Mouse (Mus musculus): Measurements from ENCODE around the gene Spsb2. TPM values are rescaled to one million over a fixed set of nuclear protein-coding genes. Genes with fewer than 3 reads are reported as not detected.
"Not testable (repeated sequence)": the region's sequence is repeated elsewhere in the genome, so short reads cannot be mapped to it uniquely, and the experiment has no call there.

Gene Spsb2
- polyA plus RNA-seq, 1 experiment = 12.1 TPM

DNA sequence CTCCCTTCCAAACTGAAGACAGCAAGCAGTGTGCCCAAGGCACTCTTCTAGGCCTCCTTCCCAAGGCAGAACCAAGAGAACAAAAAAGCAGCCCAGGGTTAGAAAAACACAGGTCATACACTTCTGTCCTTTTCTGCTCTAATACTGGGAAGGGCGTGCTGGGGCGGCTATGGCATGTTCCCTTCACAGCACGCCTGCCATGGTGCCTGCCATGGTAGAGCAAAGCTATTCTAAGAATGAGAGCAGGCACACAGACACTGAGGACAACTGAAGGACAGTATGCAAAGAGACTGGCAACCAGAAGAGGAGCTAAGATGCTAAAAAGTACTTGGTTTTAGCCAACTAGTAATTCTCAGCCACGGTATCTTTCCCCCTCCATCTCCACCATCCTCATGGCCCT is 13.6 kb downstream of the Spsb2 start:
- TF ChIP-seq CTCF (IDR thresholded peaks at IDR 0.05; ENCODE audit: borderline replicate concordance, insufficient read depth, low read depth, low read length) (no peak), POLR2A (IDR thresholded peaks at IDR 0.05; ENCODE audit: borderline replicate concordance, insufficient read depth, low read length) (no peak)
- Histone ChIP-seq H3K4me3 (replicated peaks; ENCODE audit: insufficient read depth, low read depth, low read length) (no peak overlapping the region), H3K4me1 (ENCODE audit: control insufficient read depth, insufficient read depth, low read length) (no peaks in the 10 kb centered on the region), H3K27me3 (ENCODE audit: control insufficient read depth, insufficient read depth, low read length) (no peaks in the 10 kb centered on the region), H3K27ac (ENCODE audit: insufficient read depth, low read length) (no peak overlapping the region)
- DNase-seq = no peak
- WGBS = 98% methylated on average over 4 of the region's 4 CpGs

DNA sequence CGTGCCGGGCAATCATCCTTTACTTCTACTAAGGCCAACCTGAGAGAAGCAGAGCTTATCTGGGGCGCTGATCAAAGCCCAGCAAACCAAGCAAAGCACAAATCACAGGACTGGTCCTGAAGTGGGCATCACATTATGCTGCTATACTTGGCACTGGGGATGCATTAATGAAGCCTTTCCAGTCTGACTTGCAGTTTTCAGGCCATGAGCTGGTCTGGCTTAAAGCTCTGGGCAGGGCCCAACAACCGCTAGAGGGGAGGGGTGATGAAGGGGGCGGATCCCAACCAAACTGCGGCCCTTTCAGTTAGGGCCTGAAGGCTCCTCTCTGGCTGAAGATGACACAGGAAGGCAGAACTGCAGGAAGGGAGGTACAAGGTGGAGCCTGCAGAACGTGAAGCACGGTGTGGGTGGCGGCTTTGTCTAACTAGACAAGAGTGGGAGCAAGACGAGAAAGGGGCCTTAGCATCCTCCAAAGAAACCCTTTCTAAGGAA is 19.7 kb downstream of the Spsb2 start:
- TF ChIP-seq CTCF (IDR thresholded peaks at IDR 0.05; ENCODE audit: borderline replicate concordance, insufficient read depth, low read depth, low read length) (no peak), POLR2A (IDR thresholded peaks at IDR 0.05; ENCODE audit: borderline replicate concordance, insufficient read depth, low read length) (no peak)
- Histone ChIP-seq H3K4me1 (ENCODE audit: control insufficient read depth, insufficient read depth, low read length) (no peaks in the 10 kb centered on the region), H3K4me3 (replicated peaks; ENCODE audit: insufficient read depth, low read depth, low read length) (peak overlapping the region; percentile 66), H3K27ac (ENCODE audit: insufficient read depth, low read length) (no peak overlapping the region; the same call in 1 of the 2 replicates), H3K27me3 (ENCODE audit: control insufficient read depth, insufficient read depth, low read length) (no peaks in the 10 kb centered on the region)
- DNase-seq = peak; percentile 49 to 51
- 15% methylated on average over 10 of the region's 10 CpGs for WGBS

DNA sequence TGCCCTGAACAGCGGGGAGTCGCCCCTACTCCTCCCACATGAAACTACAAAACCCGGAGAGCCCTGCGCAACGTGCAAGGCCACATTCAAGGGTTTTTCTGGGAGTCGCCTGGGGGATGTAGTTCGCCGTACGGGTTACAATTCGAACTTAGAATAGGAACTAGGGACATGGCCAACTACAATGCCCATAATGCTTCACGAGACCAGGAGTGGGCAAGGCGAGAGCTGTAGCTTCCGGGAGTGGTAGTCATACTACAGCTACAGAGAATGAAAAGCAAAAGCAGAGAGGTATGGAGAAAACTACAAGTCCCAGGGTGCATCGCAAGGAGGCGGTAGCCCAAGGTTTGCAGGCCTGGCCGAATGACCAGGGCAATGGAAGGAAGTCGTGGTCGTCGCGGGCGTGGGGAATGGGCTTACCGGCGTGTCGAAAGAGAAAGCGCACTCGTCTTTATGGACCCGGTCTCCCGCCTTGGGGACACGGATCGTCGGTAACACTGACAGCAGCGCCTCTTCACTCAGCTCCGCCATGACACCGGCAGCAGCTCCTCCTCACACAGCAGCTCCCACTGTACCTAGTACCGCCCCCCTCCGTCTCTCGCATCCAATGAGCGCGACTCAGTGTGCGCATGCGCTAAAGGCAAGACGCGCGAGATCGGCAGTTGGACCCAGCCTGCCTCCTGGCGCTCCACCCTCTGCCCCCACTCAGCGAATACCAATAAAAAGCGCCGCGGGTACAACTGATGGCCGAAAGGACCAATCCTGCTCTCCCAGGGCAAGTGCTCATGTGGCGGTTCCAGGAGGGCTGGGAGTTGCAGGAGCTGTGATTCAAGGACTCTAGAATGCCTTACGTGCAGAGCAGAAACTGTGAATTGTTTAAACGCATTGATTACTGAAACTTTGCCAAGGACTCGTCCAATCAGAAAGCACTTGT is 20.7 kb downstream of the Spsb2 start, which contains the start of the genes Usp5 and Cdca3:
Usp5 (minus strand) TSS at position 617 of the 931 bp plus-strand sequence.
Cdca3 (plus strand) TSS at position 680 of the 931 bp plus-strand sequence.
- no peaks in the 10 kb centered on the region for H3K27me3 ChIP-seq (ENCODE audit: control insufficient read depth, insufficient read depth, low read length)
- peak within 1 kb of the TSS; percentile 85 for H3K4me3 ChIP-seq (replicated peaks; ENCODE audit: insufficient read depth, low read depth, low read length)
- TF ChIP-seq POLR2A (IDR thresholded peaks at IDR 0.05; ENCODE audit: borderline replicate concordance, insufficient read depth, low read length) (peak; percentile 86), CTCF (IDR thresholded peaks at IDR 0.05; ENCODE audit: borderline replicate concordance, insufficient read depth, low read depth, low read length) (no peak)
- H3K27ac ChIP-seq (ENCODE audit: insufficient read depth, low read length) = peak within 1 kb of the TSS; percentile 79
- WGBS = under 1% methylated on average over 55 of the region's 55 CpGs
- H3K4me1 ChIP-seq (ENCODE audit: control insufficient read depth, insufficient read depth, low read length) = no peaks in the 10 kb centered on the region
- DNase-seq = peak; percentile 99 to 100

- TF ChIP-seq POLR2A (IDR thresholded peaks at IDR 0.05; ENCODE audit: borderline replicate concordance, insufficient read depth, low read length) (0 out of 2 replicates have a peak, but pooled peaks have one; percentile 29), CTCF (IDR thresholded peaks at IDR 0.05; ENCODE audit: borderline replicate concordance, insufficient read depth, low read depth, low read length) (no peak)
- peak overlapping the region; percentile 6; the same call in 1 of the 2 replicates for H3K27ac ChIP-seq (ENCODE audit: insufficient read depth, low read length)
- no peaks in the 10 kb centered on the region for H3K4me1 ChIP-seq (ENCODE audit: control insufficient read depth, insufficient read depth, low read length)
- DNase-seq = peak; percentile 92 to 97
- no peaks in the 10 kb centered on the region for H3K27me3 ChIP-seq (ENCODE audit: control insufficient read depth, insufficient read depth, low read length)
- WGBS = under 1% methylated on average over 38 of the region's 38 CpGs
- peak overlapping the region; percentile 58 for H3K4me3 ChIP-seq (replicated peaks; ENCODE audit: insufficient read depth, low read depth, low read length)
These were observed 21.6 kb downstream of the Spsb2 start for GRCm38 (mm10) chr6:124829799-124830700.

- not testable (repeated sequence) for H3K27ac ChIP-seq (ENCODE audit: insufficient read depth, low read length); H3K4me1 ChIP-seq (ENCODE audit: control insufficient read depth, insufficient read depth, low read length); DNase-seq; H3K4me3 ChIP-seq (replicated peaks; ENCODE audit: insufficient read depth, low read depth, low read length); H3K27me3 ChIP-seq (ENCODE audit: control insufficient read depth, insufficient read depth, low read length)
- WGBS = 88% methylated on average over 4 of the region's 4 CpGs
These were observed 22.7 kb downstream of the Spsb2 start for GRCm38 (mm10) chr6:124831199-124831598.

DNA sequence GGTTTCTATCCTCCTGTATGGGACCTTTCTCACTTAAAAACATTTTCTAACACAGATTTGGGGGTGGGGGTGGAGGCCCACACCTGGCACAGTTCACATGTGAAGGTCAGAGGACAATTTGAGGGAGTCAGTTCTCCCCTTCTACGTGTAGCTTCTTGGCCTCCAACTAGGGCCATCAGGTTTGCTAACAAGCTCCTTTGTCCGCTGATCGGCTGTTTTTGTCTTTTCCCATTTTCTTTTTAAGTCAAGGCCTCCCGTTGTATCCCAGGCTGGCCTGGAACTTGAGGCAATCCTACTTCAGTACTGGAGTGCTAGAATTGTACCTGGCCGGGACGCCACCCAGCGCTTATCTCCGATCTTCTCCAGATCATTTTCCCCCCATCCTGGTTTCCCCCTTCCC is 23.2 kb downstream of the Spsb2 start:
- H3K4me3 ChIP-seq (replicated peaks; ENCODE audit: insufficient read depth, low read depth, low read length) = no peak overlapping the region
- H3K4me1 ChIP-seq (ENCODE audit: control insufficient read depth, insufficient read depth, low read length) = no peaks in the 10 kb centered on the region
- no peak overlapping the region for H3K27ac ChIP-seq (ENCODE audit: insufficient read depth, low read length)
- H3K27me3 ChIP-seq (ENCODE audit: control insufficient read depth, insufficient read depth, low read length) = no peaks in the 10 kb centered on the region
- DNase-seq = no peak
- TF ChIP-seq POLR2A (IDR thresholded peaks at IDR 0.05; ENCODE audit: borderline replicate concordance, insufficient read depth, low read length) (no peak), CTCF (IDR thresholded peaks at IDR 0.05; ENCODE audit: borderline replicate concordance, insufficient read depth, low read depth, low read length) (no peak)
- WGBS = 90% methylated on average over 8 of the region's 8 CpGs

GRCm38 (mm10) chr6:124834512-124835081 is 26.1 kb downstream of the Spsb2 start:
- H3K4me3 ChIP-seq (replicated peaks; ENCODE audit: insufficient read depth, low read depth, low read length) = no peak overlapping the region
- DNase-seq = no peak
- H3K27ac ChIP-seq (ENCODE audit: insufficient read depth, low read length) = no peak overlapping the region
- WGBS = 81% methylated on average over 6 of the region's 6 CpGs
- H3K27me3 ChIP-seq (ENCODE audit: control insufficient read depth, insufficient read depth, low read length) = no peaks in the 10 kb centered on the region
- H3K4me1 ChIP-seq (ENCODE audit: control insufficient read depth, insufficient read depth, low read length) = no peaks in the 10 kb centered on the region
- TF ChIP-seq CTCF (IDR thresholded peaks at IDR 0.05; ENCODE audit: borderline replicate concordance, insufficient read depth, low read depth, low read length) (no peak), POLR2A (IDR thresholded peaks at IDR 0.05; ENCODE audit: borderline replicate concordance, insufficient read depth, low read length) (no peak)
